Mouse (Mus musculus): Measurements from ENCODE around the gene Retreg3. TPM values are rescaled to one million over a fixed set of nuclear protein-coding genes. Genes with fewer than 3 reads are reported as not detected.

The Retreg3 gene
- polyA plus RNA-seq, 1 experiment = 41.2 TPM

DNA sequence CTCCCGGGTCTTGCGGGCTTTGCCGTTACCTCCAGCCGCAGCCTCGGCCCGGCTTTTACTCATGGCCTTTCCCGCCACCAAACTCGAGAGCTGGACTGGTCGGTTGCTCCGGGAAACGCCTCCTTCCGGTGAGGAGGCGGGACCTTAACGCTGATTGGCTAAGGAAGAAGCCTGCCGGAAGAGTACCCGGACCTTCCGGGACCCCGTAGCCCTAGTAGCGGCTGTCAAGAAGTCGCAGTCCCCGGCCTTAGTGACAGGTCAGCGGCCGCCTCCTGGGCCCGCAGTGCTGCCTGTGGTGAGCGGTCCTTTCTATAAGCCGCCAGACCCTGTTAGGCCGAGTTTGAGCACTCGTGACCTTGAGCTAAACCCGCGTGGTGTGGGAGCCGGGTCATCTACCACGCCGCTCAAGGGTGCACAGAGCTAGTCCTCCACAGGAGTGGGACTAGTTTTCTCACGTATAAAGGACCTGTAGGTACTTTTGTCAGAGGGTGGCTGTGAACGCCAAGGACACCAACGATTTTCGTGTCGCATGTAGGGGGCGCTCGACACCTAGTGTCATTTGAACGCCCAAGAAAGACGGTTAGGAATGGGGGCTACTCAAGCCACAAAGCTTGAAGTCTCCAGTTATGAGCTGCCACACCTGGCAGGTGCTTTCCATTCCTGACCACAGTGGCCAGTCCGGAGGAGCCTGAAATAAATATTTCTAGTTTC, 24.2 kb downstream of the Retreg3 start, which contains the start of gene Psmc3ip:
Psmc3ip (minus strand) TSS at position 123 of the 711 bp plus-strand sequence.
- Histone ChIP-seq H3K4me3 (peak within 1 kb of the TSS; percentile 73), H3K79me2 (ENCODE audit: control insufficient read depth, insufficient read depth) (no peaks in the 10 kb centered on the region), H3K4me2 (ENCODE audit: low read depth) (peak within 1 kb of the TSS; percentile 80), H3K36me3 (ENCODE audit: control insufficient read depth, insufficient read depth) (peaks cover 45% of the 10 kb centered on the region), H3ac (ENCODE audit: control insufficient read depth, insufficient read length) (peak within 1 kb of the TSS; percentile 30), H3K27me3 (ENCODE audit: control insufficient read depth, insufficient read depth, insufficient read length) (no peaks in the 10 kb centered on the region)
- TF ChIP-seq E2F4 (IDR thresholded peaks at IDR 0.05; ENCODE audit: insufficient read depth) (peak; percentile 87), MAX (IDR thresholded peaks at IDR 0.05; ENCODE audit: low read depth) (no peak), POLR2A (IDR thresholded peaks at IDR 0.05; ENCODE audit: insufficient read length, low read depth) (peak; percentile 58)

DNA sequence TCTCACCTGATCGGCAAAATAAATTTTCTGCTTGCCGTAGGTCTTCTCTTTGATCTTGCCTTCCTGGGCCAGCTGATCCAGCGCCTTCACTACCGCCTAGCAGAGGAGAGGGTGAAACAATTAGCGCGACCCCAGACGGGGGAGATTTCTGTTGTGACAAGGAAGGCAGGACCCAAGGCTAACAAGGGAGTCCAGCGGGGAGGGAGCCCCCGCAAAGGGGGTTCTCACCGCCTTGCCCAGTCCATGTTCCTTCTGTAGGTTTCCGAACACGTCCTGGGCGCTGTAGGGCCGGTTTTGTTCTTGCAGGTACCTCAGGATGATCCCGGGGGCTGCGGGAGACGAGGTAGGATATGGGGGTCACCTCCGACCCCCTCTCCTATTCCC, 24.8 kb downstream of the Retreg3 start:
- no peaks in the 10 kb centered on the region for H3K27me3 ChIP-seq (ENCODE audit: control insufficient read depth, insufficient read depth, insufficient read length)
- H3K79me2 ChIP-seq (ENCODE audit: control insufficient read depth, insufficient read depth) = no peaks in the 10 kb centered on the region
- H3ac ChIP-seq (ENCODE audit: control insufficient read depth, insufficient read length) = peak overlapping the region; percentile 30
- H3K4me2 ChIP-seq (ENCODE audit: low read depth) = peak overlapping the region; percentile 80
- TF ChIP-seq MYOG (IDR thresholded peaks at IDR 0.05; ENCODE audit: control insufficient read depth in 1 of 3, insufficient read depth in 1 of 3, insufficient read length in 2 of 3, low read depth in 2 of 3) (no peak), SRF (IDR thresholded peaks at IDR 0.05; ENCODE audit: control insufficient read depth, insufficient read length, low read depth) (no peak), MAX (IDR thresholded peaks at IDR 0.05; ENCODE audit: low read depth) (no peak), TCF12 (IDR thresholded peaks at IDR 0.05; ENCODE audit: insufficient read depth, poor library complexity, severe bottlenecking) (no peak), POLR2AphosphoS2 (IDR thresholded peaks at IDR 0.05; ENCODE audit: insufficient read length, low read depth) (no peak), TCF3 (IDR thresholded peaks at IDR 0.05; ENCODE audit: insufficient read length, low read depth) (no peak), MYOD1 (IDR thresholded peaks at IDR 0.05; ENCODE audit: control insufficient read depth in 1 of 3, insufficient read length in 2 of 3, low read depth in 2 of 3) (no peak), POLR2A (IDR thresholded peaks at IDR 0.05; ENCODE audit: insufficient read length, low read depth) (no peak), E2F4 (IDR thresholded peaks at IDR 0.05; ENCODE audit: insufficient read depth) (no peak), USF1 (IDR thresholded peaks at IDR 0.05; ENCODE audit: low read depth) (no peak), REST (IDR thresholded peaks at IDR 0.05; ENCODE audit: insufficient read depth, insufficient read length) (no peak), CEBPB (IDR thresholded peaks at IDR 0.05; ENCODE audit: insufficient read depth, poor library complexity, severe bottlenecking) (no peak)
- peaks cover 44% of the 10 kb centered on the region for H3K36me3 ChIP-seq (ENCODE audit: control insufficient read depth, insufficient read depth)
- peak overlapping the region; percentile 73 for H3K4me3 ChIP-seq

DNA sequence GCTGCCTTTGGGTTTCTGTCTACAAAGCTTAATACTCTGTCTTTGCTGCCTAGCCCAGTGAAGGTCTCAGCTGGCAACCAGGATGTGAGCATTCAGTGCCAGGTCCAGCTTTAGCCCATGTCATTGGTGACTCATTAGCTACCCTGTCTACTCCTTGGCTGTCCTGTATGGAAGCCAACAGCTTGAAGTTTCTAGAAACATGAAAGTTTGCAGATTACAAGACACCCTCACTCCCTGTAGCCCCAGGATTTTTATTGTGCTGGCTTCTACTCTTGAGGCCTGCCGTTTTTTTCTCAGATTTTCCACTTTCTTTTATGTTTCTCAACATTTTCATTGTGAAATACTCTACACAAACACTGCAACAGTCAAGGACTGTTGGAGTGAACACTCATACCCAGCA, 29.8 kb downstream of the Retreg3 start:
- no peaks in the 10 kb centered on the region for H3K27me3 ChIP-seq (ENCODE audit: control insufficient read depth, insufficient read depth, insufficient read length)
- H3K4me2 ChIP-seq (ENCODE audit: low read depth) = no peak overlapping the region
- peaks cover 10% of the 10 kb centered on the region for H3K79me2 ChIP-seq (ENCODE audit: control insufficient read depth, insufficient read depth)
- no peak for TF ChIP-seq E2F4 (IDR thresholded peaks at IDR 0.05; ENCODE audit: insufficient read depth)
- H3K4me3 ChIP-seq = no peak overlapping the region
- H3ac ChIP-seq (ENCODE audit: control insufficient read depth, insufficient read length) = no peak overlapping the region
- H3K36me3 ChIP-seq (ENCODE audit: control insufficient read depth, insufficient read depth) = peaks cover 28% of the 10 kb centered on the region

DNA sequence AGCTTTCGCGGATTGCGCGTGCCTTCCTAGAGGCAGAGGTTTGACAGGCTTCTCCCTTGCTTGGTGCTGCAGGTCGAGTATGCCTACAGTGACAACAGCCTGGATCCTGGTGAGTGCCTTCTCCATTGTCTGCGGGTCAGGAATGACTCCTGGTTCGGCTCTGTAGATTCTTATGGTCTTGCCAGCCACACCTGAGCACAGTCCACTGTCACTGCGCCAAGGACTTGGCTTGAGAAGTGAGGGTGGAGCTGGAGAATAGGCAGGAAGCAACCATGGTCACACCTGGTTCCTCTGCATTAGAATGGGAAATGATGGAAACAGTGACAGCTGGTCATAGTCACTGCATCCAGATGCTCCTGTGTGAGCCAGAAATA, 32.0 kb downstream of the Retreg3 start:
- Histone ChIP-seq H3ac (ENCODE audit: control insufficient read depth, insufficient read length) (peak overlapping the region; percentile 48), H3K4me3 (peak overlapping the region; percentile 68), H3K79me2 (ENCODE audit: control insufficient read depth, insufficient read depth) (peaks cover 20% of the 10 kb centered on the region), H3K36me3 (ENCODE audit: control insufficient read depth, insufficient read depth) (peaks cover 28% of the 10 kb centered on the region), H3K27me3 (ENCODE audit: control insufficient read depth, insufficient read depth, insufficient read length) (no peaks in the 10 kb centered on the region), H3K4me2 (ENCODE audit: low read depth) (peak overlapping the region; percentile 94)
- no peak for TF ChIP-seq MYOD1 (IDR thresholded peaks at IDR 0.05; ENCODE audit: control insufficient read depth in 1 of 3, insufficient read length in 2 of 3, low read depth in 2 of 3)
- no peak for TF ChIP-seq CEBPB (IDR thresholded peaks at IDR 0.05; ENCODE audit: insufficient read depth, poor library complexity, severe bottlenecking)
- TF ChIP-seq USF1 (IDR thresholded peaks at IDR 0.05; ENCODE audit: low read depth) = no peak
- TF ChIP-seq MYOG (IDR thresholded peaks at IDR 0.05; ENCODE audit: control insufficient read depth in 1 of 3, insufficient read depth in 1 of 3, insufficient read length in 2 of 3, low read depth in 2 of 3) = no peak
- no peak for TF ChIP-seq REST (IDR thresholded peaks at IDR 0.05; ENCODE audit: insufficient read depth, insufficient read length)
- no peak for TF ChIP-seq SRF (IDR thresholded peaks at IDR 0.05; ENCODE audit: control insufficient read depth, insufficient read length, low read depth)
- TF ChIP-seq MAX (IDR thresholded peaks at IDR 0.05; ENCODE audit: low read depth) = no peak

DNA sequence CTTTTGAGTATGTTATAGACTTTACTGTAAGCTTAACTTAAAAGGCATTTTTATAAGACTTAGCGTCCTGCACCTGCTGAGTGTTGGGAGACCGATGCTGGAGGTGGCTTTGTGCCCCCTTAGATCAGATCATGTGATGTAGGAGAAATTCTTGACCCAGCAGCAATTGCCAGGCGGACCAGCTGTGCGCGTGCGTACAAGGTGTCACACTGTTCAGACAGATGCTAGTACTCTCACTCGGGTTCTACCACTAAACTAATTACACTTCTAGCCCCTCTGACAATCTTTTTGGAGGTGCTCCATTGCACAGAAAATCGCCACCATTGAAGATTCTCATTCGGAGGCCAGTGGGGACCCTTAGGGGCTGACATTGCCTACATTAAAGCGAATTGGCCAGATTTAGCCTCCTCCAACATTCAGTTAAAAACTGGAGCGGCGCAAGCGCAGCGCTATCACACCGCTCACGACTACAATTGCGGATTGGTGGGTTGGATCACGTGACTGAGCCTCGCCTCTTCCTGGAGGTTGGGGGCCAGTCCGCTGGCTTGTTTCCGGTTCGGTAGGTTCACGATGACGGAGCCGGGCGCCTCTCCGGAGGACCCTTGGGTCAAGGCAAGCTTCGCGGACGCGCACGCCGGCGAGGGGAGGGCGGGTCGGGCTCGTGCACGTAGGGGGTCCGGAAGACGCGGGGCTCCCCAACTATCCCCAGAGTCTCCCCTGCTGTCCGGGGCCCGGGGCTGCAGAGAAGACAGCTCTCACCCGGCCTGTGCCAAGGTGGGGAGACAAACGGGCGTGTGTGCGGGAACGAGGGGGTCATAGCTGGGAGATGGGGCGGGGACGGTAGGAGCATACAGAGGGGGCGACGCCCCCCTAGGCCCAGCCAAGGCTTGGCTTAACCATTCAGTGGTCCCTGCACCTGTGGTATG, 32.7 kb downstream of the Retreg3 start, which contains the start of gene Mlx:
Mlx (plus strand) TSS at position 522 of the 926 bp plus-strand sequence.
- Histone ChIP-seq H3K4me2 (ENCODE audit: low read depth) (peak within 1 kb of the TSS; percentile 94), H3K36me3 (ENCODE audit: control insufficient read depth, insufficient read depth) (peaks cover 28% of the 10 kb centered on the region), H3ac (ENCODE audit: control insufficient read depth, insufficient read length) (peak within 1 kb of the TSS; percentile 48), H3K27me3 (ENCODE audit: control insufficient read depth, insufficient read depth, insufficient read length) (no peaks in the 10 kb centered on the region), H3K79me2 (ENCODE audit: control insufficient read depth, insufficient read depth) (peaks cover 20% of the 10 kb centered on the region), H3K4me3 (peak within 1 kb of the TSS; percentile 68)
- TF ChIP-seq TCF12 (IDR thresholded peaks at IDR 0.05; ENCODE audit: insufficient read depth, poor library complexity, severe bottlenecking) (no peak), MYOG (IDR thresholded peaks at IDR 0.05; ENCODE audit: control insufficient read depth in 1 of 3, insufficient read depth in 1 of 3, insufficient read length in 2 of 3, low read depth in 2 of 3) (peak in 1 of 3 experiments; percentile 58), USF1 (IDR thresholded peaks at IDR 0.05; ENCODE audit: low read depth) (peak; percentile 99), CEBPB (IDR thresholded peaks at IDR 0.05; ENCODE audit: insufficient read depth, poor library complexity, severe bottlenecking) (no peak), TCF3 (IDR thresholded peaks at IDR 0.05; ENCODE audit: insufficient read length, low read depth) (no peak), MYOD1 (IDR thresholded peaks at IDR 0.05; ENCODE audit: control insufficient read depth in 1 of 3, insufficient read length in 2 of 3, low read depth in 2 of 3) (peak in 1 of 3 experiments; percentile 54), POLR2AphosphoS2 (IDR thresholded peaks at IDR 0.05; ENCODE audit: insufficient read length, low read depth) (peak; percentile 95), MAX (IDR thresholded peaks at IDR 0.05; ENCODE audit: low read depth) (no peak), REST (IDR thresholded peaks at IDR 0.05; ENCODE audit: insufficient read depth, insufficient read length) (no peak), E2F4 (IDR thresholded peaks at IDR 0.05; ENCODE audit: insufficient read depth) (no peak), SRF (IDR thresholded peaks at IDR 0.05; ENCODE audit: control insufficient read depth, insufficient read length, low read depth) (no peak), POLR2A (IDR thresholded peaks at IDR 0.05; ENCODE audit: insufficient read length, low read depth) (peak; percentile 68)

All from myocyte (in vitro differentiated cells).